Comparison of ENCODE assay signal across 9 mouse cellular contexts in the genomic region with DNA sequence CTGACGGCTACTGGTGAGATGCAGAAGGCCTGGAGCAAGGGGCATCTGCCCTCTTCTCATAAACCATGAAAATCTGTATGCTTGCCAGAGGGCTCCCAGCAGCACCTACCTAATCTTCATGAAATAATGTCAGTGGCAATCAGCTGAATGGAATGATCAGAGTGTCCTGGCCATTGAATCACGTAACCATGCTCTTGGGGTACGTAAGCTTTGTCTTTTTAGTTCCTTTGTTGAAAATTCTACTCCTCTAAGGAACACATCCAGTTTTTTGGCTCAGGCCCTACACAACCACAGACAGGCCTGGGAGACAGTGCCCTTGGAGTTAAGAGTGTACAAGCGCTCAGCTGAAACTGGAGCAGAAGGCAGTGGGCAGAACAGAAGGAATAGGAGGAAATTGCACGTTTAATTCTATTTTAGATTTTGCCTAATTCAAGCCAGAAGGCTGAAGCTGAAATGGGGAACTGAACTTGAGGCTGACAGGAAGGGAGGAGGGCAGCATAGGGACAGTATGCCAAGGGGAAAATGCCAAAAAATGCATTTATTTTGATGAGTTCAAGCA.
DNase-seq lines count a peak whose midpoint lies in the region; ATAC-seq lines count a peak whose summit lies in the region.
"Had no signal": no experiment of that assay in that cellular context is flagged by ENCODE, and none has a peak within 500 bp of the region (broad histone marks: within the 10 kb centered on the region; RNA-seq: fewer than 3 reads in every experiment).

No protein-coding gene starts in this region.

- 0 out of 4 replicates have a peak overlapping the region, but pooled peaks have one; percentile 9 to 24 for H3K27ac ChIP-seq in heart, embryonic 14.5 days (replicated peaks in 1 of 2; ENCODE audit: control insufficient read depth in 1 of 2, insufficient read depth in 1 of 2, low read depth in 2 of 2, low read length in 2 of 2)
- H3K27ac ChIP-seq in heart, embryonic 12.5 days (ENCODE audit: poor library complexity, severe bottlenecking) = no peak overlapping the region
- peak overlapping the region; percentile 75; the same call in 1 of the 2 replicates for H3K27ac ChIP-seq in embryonic facial prominence, embryonic 15.5 days (replicated peaks)
- 0 out of 2 replicates have a peak overlapping the region, but pooled peaks have one; percentile 7 for H3K27ac ChIP-seq in limb, embryonic 12.5 days

- H3K27me3 ChIP-seq in heart, embryonic 14.5 days (ENCODE audit: control insufficient read depth, insufficient read depth, low read length) = no peaks in the 10 kb centered on the region
- H3K27me3 ChIP-seq in heart, embryonic 12.5 days (replicated peaks) = no peaks in the 10 kb centered on the region
- H3K27me3 ChIP-seq in embryonic facial prominence, embryonic 15.5 days = no peaks in the 10 kb centered on the region
- no peaks in the 10 kb centered on the region for H3K27me3 ChIP-seq in limb, embryonic 12.5 days

- no peak for ATAC-seq in heart, embryonic 14.5 days (ENCODE audit: insufficient number of reproducible peaks, insufficient read depth, low FRiP score, low read depth)
- no peak for ATAC-seq in heart, embryonic 12.5 days (ENCODE audit: insufficient number of reproducible peaks, low FRiP score)
- peak; percentile 60; the same call in 1 of the 2 replicates for ATAC-seq in embryonic facial prominence, embryonic 15.5 days (ENCODE audit: insufficient number of reproducible peaks, low FRiP score, low TSS enrichment, low read depth)
- no peak for ATAC-seq in limb, embryonic 12.5 days (ENCODE audit: insufficient number of reproducible peaks, insufficient read depth, low FRiP score, low TSS enrichment, low read depth)
- ATAC-seq in CD4-positive, CD25-positive, alpha-beta regulatory T cell, adult 4 months = no peak

- H3K36me3 ChIP-seq in heart, embryonic 14.5 days (ENCODE audit: control insufficient read depth, insufficient read depth, low read length) = peaks cover 93% of the 10 kb centered on the region
- peaks cover 89% of the 10 kb centered on the region for H3K36me3 ChIP-seq in heart, embryonic 12.5 days
- H3K36me3 ChIP-seq in embryonic facial prominence, embryonic 15.5 days = peaks cover 58% of the 10 kb centered on the region
- peaks cover 82% of the 10 kb centered on the region for H3K36me3 ChIP-seq in limb, embryonic 12.5 days

- no peak overlapping the region for H3K9ac ChIP-seq in heart, embryonic 14.5 days (ENCODE audit: low read length)
- no peak overlapping the region for H3K9ac ChIP-seq in heart, embryonic 12.5 days
- no peak overlapping the region for H3K9ac ChIP-seq in embryonic facial prominence, embryonic 15.5 days
- H3K9ac ChIP-seq in limb, embryonic 12.5 days (replicated peaks) = no peak overlapping the region

- H3K9me3 ChIP-seq in heart, embryonic 14.5 days (ENCODE audit: control insufficient read depth, low read length) = no peaks in the 10 kb centered on the region
- no peaks in the 10 kb centered on the region for H3K9me3 ChIP-seq in heart, embryonic 12.5 days (replicated peaks)
- no peaks in the 10 kb centered on the region for H3K9me3 ChIP-seq in embryonic facial prominence, embryonic 15.5 days (replicated peaks)
- H3K9me3 ChIP-seq in limb, embryonic 12.5 days = no peaks in the 10 kb centered on the region

- H3K4me2 ChIP-seq in heart, embryonic 14.5 days (ENCODE audit: low read length) = no peak overlapping the region
- H3K4me2 ChIP-seq in heart, embryonic 12.5 days = no peak overlapping the region
- H3K4me2 ChIP-seq in embryonic facial prominence, embryonic 15.5 days (replicated peaks) = no peak overlapping the region
- H3K4me2 ChIP-seq in limb, embryonic 12.5 days = no peak overlapping the region

- peak; percentile 74 for DNase-seq in cerebellum, adult 11-12 months
- no peak for DNase-seq in liver
- DNase-seq in lung, postnatal 4 days = no peak
- DNase-seq: kidney, adult 8-10 months had no signal

- 83% methylated on average over 5 of the region's 5 CpGs for WGBS in heart, embryonic 14.5 days
- 85% methylated on average over 5 of the region's 5 CpGs for WGBS in heart, embryonic 12.5 days
- 39% methylated on average over 5 of the region's 5 CpGs for WGBS in embryonic facial prominence, embryonic 15.5 days
- 52% methylated on average over 5 of the region's 5 CpGs for WGBS in limb, embryonic 12.5 days

- no peak overlapping the region for H3K4me3 ChIP-seq in heart, embryonic 14.5 days (ENCODE audit: control insufficient read depth in 1 of 2, insufficient read depth in 1 of 2, low read depth in 1 of 2, low read length in 2 of 2)
- H3K4me3 ChIP-seq in heart, embryonic 12.5 days = no peak overlapping the region
- no peak overlapping the region for H3K4me3 ChIP-seq in embryonic facial prominence, embryonic 15.5 days (replicated peaks)
- H3K4me3 ChIP-seq in limb, embryonic 12.5 days (replicated peaks) = no peak overlapping the region

- H3K4me1 ChIP-seq in heart, embryonic 14.5 days (ENCODE audit: control insufficient read depth in 2 of 2, insufficient read depth in 2 of 2, low read length in 2 of 2) = no peaks in the 10 kb centered on the region
- 0 out of 2 replicates have a peak, but pooled peaks cover 4% of the 10 kb centered on the region for H3K4me1 ChIP-seq in heart, embryonic 12.5 days (replicated peaks)
- H3K4me1 ChIP-seq in embryonic facial prominence, embryonic 15.5 days = peaks cover 23% of the 10 kb centered on the region
- 0 out of 2 replicates have a peak, but pooled peaks cover 8% of the 10 kb centered on the region for H3K4me1 ChIP-seq in limb, embryonic 12.5 days (replicated peaks)
